Mouse (Mus musculus): ENCODE measurements at regions not wholly inside any gene's neighbourhood (a gene's known extent, or its start where the extent isn't known, plus 50 kb on each side); places are given as distances from the start of the nearest gene placed in this dataset.

DNA sequence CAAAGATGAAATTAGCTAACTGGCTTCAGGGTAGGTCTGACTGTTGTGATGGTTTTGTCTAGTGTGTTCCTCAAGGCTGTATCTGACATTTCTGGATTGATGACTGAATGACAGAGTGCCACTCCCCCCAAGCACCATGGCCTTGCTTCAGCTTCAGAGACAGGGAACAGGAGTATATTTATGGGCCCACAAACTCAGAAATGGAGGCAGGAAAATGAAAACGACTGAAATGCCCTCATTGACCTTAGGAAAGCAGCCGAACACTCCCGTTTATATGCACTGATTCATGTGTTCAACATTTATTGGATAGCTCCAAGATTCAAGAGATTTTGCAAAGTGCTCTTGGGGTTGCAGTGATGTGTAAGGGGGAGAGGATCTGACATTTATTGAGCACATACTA, 288.3 kb downstream of the Slc4a3 start:
- DNase-seq = no peak

DNA sequence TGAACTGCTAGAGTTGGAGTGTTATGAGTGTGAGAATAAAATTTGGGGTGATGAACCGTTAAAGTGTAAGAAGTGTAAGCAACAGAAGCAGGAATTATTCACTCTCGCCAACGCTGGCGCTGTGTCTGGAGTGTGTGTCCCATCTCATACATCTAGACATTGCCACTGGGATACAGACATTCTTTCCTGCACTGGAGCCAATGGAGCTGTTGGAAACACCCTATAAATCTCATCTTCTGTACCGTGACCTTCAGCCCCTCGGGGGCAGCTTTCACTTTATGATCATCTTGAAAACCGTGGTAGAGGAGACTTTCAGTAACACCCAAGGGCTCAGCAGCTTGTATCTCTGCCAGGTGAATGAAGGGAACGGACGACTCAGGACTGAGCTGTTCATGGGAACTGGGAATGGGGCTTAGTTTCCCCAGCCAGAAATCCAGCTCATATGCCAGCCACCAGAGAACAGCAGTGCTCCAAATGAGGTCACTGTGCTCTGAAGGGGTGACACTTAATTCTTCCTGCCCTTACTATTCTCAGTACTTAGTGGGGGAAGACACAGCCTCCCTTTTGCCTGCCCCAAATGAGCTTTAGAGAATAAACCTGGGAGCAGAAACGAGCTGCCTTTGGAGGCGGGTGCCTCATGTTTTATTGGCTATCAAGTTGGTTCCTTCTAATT, 293.6 kb downstream of the Slc4a3 start:
- no peak for DNase-seq

DNA sequence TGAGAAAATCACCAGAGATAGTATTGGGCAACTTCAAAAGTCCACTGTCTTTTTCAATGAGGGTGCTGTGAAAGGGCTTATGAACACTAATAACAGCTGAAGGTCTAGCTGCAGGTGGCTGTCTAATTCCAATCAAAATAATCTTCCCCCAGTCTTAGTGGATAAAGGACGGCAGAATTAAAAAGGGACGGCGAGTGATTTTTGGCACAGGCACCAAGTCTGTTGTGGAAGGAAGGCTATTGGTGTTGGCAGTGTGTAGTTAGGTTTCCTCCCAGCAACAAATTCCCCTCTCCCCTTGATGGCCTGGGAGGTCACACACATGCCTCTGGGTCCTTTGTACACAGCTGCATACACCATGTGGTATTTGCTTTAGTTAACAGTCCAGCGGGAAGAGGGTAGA, 296.3 kb downstream of the Slc4a3 start:
- no peak for DNase-seq

DNA sequence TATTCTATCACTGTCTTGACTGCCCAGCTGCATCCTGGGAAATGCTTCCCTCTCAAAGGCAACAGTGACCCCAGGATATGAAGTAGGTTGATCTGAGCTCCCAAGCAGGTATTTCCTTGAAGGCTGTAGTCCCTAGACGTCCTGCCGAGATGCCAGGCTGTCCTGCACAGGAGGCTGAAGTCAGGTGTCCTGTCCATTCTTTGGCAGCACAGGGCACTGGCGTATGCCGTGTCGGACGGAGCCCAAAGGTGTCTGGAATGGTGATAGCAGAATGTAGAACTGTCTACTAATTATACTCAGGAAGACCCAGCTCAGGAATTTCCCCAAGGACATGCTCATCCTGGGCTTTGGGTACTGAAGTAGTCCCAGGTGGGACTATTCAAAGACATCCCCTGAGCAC, 297.3 kb downstream of the Slc4a3 start:
- no peak for DNase-seq

DNA sequence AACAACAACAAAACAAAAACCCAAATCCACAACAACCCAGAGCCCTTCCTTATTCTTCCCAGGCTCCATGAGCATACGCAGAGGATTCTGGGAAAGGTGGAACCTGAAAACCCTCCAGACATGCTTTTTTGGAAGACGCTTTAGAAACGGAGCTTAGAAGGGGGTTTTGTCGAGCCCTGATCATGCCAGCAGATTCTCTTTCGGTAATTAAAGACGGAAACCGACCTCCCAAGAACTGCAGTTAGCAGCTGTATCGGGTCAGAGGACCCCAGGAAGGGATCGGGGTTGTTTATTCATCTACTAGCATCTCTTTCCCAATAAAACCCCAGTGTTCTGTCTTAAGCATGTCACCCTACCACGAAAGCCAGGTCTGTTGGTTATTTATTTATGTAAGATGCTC, 298.1 kb downstream of the Slc4a3 start:
- no peak for DNase-seq

DNA sequence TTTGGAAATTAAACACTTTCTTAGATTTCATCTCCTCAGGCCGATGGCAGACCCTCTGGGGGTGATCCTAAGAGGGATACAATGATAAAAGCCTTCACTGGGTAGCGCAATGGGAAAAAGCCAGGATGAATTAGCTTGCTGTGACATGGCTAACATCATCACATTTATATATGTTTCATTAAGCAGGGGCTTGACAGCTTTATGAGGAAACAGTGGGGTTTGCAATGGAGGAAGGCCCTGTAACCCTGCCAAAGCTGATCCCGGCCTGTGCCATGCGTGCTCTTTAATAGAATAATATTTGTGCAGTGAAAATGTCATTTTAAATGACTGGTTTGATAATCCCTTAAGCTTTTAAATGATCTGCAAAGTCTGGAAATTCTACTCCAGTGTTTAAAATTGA, 298.5 kb downstream of the Slc4a3 start:
- DNase-seq = no peak

DNA sequence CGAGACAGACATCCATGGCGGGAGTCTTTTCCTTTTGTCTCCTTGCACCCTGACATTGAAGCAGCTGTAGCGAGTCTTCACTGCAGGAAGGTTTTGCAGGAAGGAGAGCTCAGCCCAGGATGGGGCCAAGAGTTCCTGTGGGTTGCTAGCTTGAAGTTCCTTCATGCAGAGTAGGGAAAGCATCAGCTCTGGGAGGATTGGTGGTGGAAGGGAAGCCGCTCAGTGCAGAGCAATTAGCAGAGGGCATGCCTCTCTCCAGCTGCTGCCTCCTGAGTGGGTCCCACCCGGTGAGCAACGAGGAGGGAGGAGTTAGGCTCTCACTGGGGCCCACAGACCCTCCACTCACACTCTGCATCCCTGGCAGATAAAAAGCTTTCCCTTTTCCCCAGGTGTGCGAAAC, 298.9 kb downstream of the Slc4a3 start:
- DNase-seq = no peak

DNA sequence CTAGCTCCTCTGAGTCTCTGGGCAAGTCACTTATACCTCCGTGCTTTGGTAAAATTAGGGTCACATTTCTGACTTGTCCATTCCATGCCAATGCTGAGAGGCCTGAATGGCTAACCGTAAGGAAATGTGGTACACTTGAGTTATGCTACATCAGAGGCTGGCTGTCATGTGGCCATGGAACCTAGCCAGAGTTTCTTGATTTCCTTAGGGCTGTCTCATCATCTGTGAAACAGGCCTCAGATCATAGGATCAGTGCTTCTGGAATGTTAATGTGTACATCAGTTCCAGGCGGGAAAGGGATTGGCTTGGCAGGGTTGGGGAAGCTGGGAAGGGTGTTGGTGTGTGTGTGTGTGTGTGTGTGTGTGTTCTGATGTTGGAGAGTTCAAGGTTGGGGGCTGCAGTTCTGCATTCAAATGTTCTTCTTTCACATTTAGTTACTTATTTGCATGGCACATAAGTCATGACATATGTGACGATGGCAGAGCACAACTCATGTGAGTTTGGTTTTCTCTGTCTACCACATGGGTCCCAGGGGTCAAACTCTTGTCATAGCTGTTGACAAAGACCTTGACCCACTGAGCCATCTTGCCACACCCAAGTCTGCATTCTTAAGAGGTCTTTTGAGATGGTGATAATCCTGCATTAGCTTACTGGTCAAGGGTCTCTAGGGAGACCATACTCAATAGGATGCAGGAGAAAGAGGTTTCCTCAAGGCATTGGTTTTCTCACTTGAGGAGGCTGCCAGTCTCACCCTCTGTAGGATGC, 299.9 kb downstream of the Slc4a3 start:
- no peak for DNase-seq

DNA sequence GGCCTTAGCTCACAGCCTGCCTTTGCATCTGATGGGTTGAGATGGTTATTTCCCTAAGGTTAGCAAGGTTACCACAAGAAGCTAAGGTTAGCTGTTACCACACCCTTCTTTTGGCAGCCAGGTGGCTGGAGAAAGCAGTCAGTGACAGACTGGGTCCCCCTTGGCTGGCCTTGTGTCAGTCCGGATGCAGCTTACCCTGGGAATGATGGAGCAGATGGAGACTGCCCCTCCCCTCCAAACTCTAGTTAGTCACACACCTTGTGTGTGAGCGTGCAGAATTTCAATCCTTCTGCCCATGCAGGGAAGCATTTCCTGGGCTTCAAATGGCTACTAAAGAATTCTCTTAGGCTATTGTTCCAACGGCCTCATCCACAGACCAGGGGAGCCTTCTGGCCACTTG, 301.6 kb downstream of the Slc4a3 start:
- no peak for DNase-seq

DNA sequence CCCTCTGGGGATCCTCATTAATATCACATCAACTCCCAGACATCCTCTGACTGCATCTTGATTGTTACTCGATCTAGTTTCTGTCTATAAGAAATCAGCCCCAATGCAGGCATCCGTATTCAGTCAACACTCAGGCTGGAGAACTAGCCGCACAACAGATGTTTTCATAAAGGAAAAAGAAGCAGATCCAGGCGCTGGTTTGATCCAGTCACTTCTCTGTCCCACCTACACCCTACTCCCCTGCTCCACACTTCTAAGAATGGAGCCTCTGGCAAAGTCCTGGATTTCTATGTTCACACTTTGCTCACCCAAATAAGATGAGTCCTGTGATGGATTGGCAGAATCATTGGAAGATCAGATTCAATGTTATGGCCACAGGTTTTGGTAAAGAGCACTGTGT, 302.4 kb downstream of the Slc4a3 start:
- no peak for DNase-seq

DNA sequence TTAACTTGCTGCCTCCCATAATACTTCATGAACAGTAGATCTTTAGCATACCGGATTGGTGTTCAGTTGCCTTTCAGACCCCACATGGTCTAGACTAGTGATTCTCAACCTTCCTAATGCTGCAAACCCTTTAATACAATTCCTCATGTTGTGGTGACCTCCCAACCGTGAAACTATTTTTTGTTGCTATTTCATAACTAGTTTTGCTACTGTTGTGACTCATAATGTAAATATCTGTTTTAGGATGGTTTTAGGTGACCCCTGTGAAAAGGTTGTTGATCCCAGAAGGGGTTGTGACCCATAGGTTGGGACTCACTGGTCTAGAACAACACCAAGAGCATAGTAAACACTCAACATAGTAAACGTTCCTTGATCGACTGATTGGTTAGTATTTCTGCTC, 304.1 kb downstream of the Slc4a3 start:
- DNase-seq = no peak

DNA sequence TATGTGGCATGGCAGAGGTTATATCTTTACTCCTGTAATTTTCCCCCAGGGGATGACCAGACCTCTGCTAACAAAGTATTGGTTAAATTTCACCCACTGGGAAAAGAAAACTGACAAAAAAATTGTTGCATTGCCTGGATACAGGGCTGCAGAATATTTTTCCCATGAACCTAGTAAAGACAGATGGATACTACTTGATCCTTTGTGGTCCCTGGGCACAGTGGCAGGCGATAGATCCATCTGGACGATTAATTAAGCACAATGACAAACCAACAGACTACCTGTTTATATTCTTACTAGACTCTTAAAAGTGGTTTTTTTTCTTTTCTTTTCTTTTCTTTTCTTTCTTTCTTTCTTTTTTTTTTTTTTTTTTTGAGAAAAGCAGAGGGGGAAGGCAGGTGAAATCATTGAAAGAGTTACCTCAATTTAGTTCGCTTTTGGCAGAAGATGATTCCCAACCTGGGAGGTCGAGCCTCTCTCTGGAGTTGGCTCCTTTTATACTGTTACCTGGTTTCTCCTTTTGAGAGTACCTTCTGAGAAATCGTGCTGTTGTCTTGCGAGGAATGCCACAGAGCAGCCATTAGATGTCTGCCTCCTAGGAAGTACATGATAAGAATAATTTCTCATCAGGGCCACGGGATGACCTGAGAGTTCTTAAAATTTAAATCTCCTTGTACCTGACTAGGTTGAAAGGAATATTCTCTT, 312.6 kb downstream of the Slc4a3 start:
- DNase-seq = no peak

DNA sequence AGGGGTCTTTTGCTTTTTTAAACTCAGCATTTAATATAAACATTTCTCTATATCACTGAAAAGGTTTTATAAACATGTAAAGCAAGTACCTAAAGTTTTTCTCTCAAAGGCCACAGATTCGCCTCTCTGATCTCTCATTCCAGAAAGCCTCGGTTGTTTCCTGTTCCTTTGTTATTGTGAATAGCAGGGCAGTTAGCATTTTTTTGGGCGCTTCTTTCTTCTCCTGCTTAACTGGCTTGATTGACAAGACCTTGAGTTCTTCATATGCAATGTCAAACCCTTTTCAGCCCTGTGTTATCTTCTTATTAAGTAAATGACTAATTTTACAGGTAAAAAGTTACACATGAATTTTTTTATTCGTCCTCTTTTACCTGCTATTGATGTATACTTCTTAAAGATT, 316.7 kb downstream of the Slc4a3 start:
- no peak for DNase-seq

DNA sequence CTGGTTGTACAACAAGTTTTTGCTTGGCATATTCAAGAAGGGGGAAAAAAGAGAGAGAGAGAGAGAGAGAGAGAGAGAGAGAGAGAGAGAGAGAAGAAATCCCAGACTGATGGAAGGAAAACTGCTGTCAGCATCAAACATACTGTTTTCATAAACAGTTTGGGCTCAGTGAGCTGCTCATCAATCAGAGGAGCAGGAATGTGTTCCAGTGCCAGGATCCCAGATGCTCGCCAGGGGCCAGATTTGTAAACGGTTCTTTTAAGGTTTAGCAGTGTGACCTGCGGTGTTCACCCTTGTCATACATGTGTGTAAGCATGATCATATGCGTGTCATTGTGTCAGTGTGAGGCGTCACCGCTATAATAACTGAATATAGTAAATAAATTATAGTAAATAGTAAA, 320.5 kb downstream of the Slc4a3 start:
- DNase-seq = no peak

DNA sequence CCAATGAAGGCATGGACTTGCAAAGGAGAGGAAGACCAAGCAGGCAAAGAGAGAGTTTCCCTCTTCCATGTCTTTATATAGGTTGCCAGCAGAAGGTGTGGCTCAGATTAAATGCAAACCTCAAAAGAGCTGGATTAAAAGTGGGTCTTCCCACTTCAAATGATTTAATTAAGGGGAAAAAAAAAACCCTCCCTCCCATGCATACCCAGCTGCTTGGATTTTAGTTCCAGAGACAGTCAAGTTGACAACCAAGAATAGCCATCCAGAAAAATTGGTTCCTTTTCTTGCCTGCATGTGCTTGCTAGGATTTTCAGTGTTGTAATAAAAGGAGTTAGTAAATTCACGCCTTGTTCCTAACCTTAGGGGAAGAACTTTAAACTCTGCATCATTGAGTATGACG, 323.3 kb downstream of the Slc4a3 start:
- DNase-seq = no peak

DNA sequence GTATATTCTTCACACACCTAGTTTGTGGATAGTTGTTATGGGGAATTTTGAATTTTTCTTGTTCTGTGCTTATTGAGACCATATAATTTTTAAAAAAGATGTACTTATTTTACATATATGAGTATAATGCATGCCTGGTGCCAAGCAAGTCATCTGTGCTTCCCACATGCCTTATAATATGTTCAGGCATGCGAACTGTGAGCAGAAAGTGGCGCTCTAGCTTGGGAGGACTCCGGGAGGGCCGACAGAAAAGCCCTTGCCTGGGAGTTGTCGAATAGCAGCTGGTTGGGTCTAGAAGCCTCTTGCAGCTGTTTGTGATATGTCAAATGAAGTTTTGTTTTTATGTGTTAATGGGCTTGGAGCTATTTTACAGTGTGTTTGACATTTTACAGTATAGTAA, 323.8 kb downstream of the Slc4a3 start:
- peak; percentile 12 for DNase-seq

DNA sequence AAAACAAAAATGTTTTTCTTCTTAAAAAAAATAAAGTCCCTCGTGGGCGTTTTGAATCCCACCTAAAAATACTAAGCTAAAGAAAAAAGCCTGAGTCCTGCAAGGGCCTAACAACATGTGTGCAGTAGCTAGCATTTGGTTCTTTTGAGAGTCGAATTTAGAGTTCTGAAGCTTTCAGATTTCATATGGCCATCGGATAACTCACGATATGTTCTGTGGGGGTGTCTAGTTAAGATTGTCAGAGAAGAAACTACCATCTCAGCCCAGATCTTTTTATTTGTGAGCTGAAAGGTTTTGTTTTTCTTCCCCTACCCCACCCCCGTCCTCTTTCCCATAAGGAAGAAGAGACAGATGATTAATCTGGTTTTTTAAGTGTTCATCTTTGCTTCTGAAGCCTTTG, 327.8 kb downstream of the Slc4a3 start:
- DNase-seq = no peak

DNA sequence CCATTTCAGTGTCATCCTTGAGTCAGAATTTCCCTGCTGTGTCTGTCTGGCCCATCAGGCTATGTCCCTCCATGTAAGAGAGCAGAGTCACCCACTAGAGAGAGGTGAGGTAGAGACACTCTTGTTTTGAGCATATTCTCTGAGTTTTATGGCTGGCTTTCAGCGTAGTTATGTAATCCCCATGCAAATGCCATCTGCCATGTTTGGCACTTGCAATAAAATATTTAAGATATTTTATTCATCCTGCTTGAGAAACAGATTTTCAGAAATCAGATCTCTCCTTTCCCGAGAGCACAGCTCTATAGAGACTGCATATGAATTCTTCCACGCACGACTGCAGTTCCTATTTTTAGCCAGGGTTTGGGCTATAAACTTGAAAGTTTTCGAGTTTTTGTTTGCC, 331.1 kb downstream of the Slc4a3 start:
- no peak for DNase-seq

DNA sequence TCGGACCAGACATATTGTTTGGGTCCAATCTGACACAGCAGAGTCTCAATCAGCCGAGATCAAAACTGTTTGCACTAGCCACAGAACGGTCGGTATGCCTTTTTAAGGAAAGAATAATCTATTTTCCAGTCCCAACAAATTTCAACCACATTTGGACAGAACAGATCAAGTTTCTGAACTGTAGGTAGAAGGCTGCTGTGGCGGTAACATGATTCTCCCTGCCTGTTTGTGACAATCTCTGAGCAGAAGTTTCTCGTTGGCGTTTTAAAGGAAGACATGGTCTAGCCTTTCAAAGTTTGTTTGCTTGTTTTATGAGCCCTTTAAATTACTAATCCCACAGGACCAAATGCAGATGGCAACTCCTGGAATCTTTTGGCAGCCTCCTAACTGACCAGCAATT, 339.6 kb downstream of the Slc4a3 start:
- DNase-seq = no peak

DNA sequence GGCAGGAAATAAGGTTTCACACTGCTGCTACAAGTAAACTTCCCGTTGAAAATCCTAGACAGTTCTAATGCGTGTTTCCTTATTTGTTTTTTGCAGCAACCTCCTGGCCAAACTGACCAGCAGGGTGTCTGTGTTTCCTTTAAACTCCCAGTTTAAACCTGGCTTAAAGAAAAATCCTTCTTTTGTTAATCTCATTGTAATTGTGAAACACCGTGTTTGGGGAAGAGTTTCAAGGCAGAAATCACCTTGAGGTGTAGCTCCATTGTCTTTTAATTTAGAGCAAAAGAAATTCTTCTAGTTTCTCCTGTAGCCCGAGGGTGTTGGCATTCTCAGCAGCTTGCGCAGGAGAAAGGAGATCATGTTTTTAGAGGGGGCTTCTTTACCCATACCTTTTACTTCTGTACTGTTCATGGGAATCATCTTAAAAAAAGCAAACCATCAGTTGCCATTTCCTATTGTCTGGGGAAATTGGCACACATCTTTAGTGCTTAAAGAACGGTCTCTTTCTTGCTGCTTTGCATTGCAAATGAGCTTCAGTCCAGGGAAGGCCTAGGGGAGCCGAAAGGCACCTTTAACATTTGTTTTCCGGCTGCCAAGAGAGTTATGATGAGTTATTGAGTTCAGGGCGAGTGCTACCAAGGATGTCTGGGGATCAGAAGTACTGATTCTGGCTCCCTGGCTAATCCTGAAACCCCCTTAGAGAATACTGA, 342.6 kb downstream of the Slc4a3 start:
- DNase-seq = no peak

DNA sequence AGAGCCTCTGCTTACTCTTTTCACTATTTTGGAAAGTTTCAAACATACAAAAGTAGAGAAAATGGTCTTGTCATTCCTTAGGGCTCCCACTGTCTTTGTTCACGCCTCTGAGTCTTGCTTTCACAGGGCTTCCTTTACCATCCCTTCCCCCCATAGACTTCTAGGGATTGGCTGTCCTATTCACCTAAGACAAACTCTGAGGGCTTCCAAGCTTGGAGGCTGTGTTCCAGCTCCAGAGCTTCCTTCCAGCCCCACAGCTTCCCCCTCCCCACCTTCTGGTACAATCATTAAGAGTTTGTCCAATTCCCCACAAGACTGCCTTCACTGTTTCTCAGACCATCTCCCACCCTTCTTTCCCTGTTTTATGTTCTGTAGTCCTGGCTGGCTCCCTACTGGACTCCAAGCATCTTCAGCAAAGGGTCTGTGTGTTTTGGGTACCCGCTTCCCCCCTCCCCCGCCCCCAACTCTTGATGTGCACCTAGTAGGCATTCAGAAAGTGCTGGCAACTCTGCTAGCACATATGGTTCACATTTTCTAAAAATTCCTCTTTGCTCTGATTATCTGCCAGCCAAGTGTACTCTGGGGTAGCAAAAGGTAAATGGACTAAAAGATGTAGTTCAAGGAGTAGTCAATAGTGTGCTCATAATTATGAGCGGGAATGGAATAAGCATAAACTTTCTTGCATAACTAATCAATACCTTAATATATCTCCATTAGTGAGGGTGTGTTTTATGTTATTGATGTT, 344.0 kb downstream of the Slc4a3 start:
- no peak for DNase-seq

DNA sequence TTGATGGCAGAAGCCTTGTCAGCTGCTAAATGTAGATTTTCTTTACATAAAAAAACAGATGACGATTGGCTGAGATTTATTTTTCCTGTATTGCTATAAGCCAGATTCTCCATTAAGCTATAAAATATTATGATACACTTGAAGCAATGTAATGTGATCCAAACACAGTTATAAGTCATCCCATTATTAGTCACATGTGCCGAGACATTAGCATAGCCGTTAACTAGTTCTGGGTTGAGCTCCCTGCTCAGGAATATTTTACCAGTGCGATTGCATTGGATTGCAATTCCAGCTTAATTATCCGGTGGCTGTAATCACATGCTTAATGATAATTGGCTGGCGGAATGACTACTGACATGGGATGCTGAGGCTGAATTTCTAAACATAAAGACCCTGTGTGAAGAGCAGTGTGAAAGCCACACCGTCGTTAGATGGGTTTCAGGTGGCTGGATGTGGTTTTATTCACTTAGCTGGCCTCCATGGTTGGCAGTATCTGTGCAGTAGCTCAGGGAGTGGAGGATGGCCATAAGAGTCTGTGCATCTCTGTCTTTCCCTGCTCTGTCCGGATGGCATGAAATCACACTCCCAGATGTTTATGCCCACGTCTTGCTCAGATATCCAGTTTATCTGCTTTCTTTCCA, 344.7 kb downstream of the Slc4a3 start:
- no peak for DNase-seq

All from kidney, postnatal 10 days (tissue).